Mouse (Mus musculus) midbrain, embryonic 12.5 days (tissue): ENCODE measurements around the gene Zfp53. TPM values are rescaled to one million over a fixed set of nuclear protein-coding genes. Genes with fewer than 3 reads are reported as not detected.

ENCODE experiments used
- ATAC-seq: fragments of 200-750 bp; cut with Nextera tagmentation; 2 replicates; pipeline ENCODE4 v1.8.0; 2017; ENCODE audit warnings: low read depth, moderate TSS enrichment, moderate library complexity; ENCODE audit not compliant: low FRiP score
- H3K27ac ChIP-seq: fragments of 300-500 bp; sonication (generic); replicated peaks from 2 replicates; pipeline ENCODE4 v1.5.1; 2016; ENCODE audit warnings: mild to moderate bottlenecking
- H3K27me3 ChIP-seq: fragments of 300-500 bp; sonication (generic); 2 replicates; pipeline ENCODE4 v1.6.1; 2016; ENCODE audit warnings: mild to moderate bottlenecking
- H3K36me3 ChIP-seq: fragments of 300-500 bp; sonication (generic); 2 replicates; pipeline ENCODE4 v1.6.1; 2016
- H3K4me1 ChIP-seq: fragments of 300-500 bp; sonication (generic); 2 replicates; pipeline ENCODE4 v1.6.1; 2016
- H3K4me2 ChIP-seq: fragments of 300-500 bp; sonication (generic); replicated peaks from 2 replicates; pipeline ENCODE4 v1.6.1; 2016; ENCODE audit warnings: mild to moderate bottlenecking, moderate library complexity
- H3K4me3 ChIP-seq: fragments of 300-500 bp; sonication (generic); 2 replicates; pipeline ENCODE4 v1.5.1; 2016; ENCODE audit warnings: mild to moderate bottlenecking
- H3K9ac ChIP-seq: fragments of 300-500 bp; sonication (generic); replicated peaks from 2 replicates; pipeline ENCODE4 v1.6.1; 2016; ENCODE audit warnings: mild to moderate bottlenecking, moderate library complexity
- H3K9me3 ChIP-seq: fragments of 300-500 bp; sonication (generic); 2 replicates; pipeline ENCODE4 v1.6.1; 2016; ENCODE audit warnings: mild to moderate bottlenecking
- WGBS: fragments of 180-500 bp; shearing (Covaris S2); methylation state at CpG from one replicate; pipeline ENCODE4 v1.1.7; 2016; 5-methylcytosine and 5-hydroxymethylcytosine counted together
- polyA plus RNA-seq: library from polyadenylated mRNA; unstranded; fragments of >200 nt; fragmentation: Nextera tagmentation; extraction: Ambion mirVana; gene quantifications from 2 replicates; pipeline ENCODE4 v1.2.1, GENCODE M21; 2016

Gene Zfp53
- polyA plus RNA-seq, 1 experiment from 2014 or later = 8.4 TPM

DNA sequence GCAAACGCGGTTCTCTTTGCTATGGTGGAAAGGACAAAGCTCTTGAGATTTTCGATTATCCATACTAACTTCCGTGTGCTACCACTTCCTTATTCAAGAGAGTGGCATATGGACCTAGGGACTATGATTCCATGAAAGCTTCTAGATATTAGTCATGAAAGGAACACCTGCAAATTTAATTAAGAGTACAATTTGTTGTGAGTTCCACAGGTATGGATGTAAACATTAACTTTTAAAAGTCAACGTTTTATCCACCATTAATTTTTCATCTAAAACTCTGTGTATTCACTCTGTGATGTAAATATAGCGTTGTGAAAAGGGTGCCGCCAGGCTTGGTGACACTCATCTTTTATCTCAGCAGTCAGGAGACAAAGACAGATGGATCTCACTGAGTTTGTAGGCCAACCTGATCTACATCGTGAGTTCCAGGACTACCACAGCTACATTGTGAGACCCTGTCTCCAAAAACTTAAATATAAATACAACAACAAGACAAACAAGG is 753 bp downstream of the Zfp53 start:
- peaks cover 8% of the 10 kb centered on the region for H3K4me1 ChIP-seq
- no peaks in the 10 kb centered on the region for H3K27me3 ChIP-seq
- H3K36me3 ChIP-seq = 0 out of 2 replicates have a peak, but pooled peaks cover 4% of the 10 kb centered on the region
- peak overlapping the region; percentile 81 for H3K4me3 ChIP-seq
- peak overlapping the region; percentile 66; the same call in 1 of the 2 replicates for H3K9ac ChIP-seq
- no peaks in the 10 kb centered on the region for H3K9me3 ChIP-seq
- H3K27ac ChIP-seq = no peak overlapping the region
- no peak for ATAC-seq
- WGBS = 22% methylated on average over 8 of the region's 8 CpGs
- H3K4me2 ChIP-seq = peak overlapping the region; percentile 68

DNA sequence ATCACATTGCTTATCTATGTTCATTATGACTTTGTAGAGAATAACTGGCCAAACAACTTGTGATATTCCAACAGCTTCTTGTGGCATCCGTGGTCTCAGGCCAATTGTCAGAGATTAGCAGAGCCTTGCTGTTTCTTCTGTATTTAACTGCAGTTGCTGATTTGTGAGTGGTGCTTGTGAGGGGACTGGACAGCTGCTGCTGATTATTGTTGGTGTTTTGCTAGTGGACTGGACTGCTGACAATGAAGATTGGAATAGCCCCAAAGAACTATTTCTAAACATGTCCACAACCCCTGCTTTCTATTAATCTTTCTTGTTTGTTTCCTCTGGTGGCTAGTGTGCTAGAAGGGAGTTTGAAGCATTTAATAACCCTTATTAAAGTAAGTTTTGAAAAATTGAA is 12.6 kb downstream of the Zfp53 start:
- H3K27me3 ChIP-seq = no peaks in the 10 kb centered on the region
- ATAC-seq = no peak
- no peak overlapping the region for H3K4me3 ChIP-seq
- no peak overlapping the region for H3K27ac ChIP-seq
- no peak overlapping the region for H3K4me2 ChIP-seq
- no peaks in the 10 kb centered on the region for H3K9me3 ChIP-seq
- WGBS = 82% methylated on average over 1 of the region's 1 CpGs
- H3K4me1 ChIP-seq = no peaks in the 10 kb centered on the region
- H3K9ac ChIP-seq = no peak overlapping the region
- H3K36me3 ChIP-seq = peaks cover 10% of the 10 kb centered on the region; the same call in 1 of the 2 replicates

DNA sequence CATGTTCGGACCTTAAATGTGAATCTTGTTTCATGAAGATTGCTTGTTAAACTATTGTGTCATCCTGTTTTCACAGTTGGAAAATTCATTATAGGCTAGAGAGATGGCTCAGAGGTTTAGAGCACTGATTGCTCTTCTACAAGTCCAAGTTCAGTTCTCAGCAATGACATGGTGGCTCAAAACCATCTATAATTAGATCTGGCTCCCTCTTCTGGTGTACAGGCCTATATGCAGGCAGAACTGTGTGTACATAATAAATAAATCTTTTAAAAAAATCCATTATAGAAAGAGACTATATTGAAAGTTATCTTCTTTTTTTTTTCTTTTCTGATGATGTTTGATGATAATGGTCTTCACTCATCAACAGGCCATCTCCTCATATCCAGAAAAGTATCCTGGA is 15.7 kb downstream of the Zfp53 start:
- Histone ChIP-seq H3K4me3 (no peak overlapping the region), H3K4me2 (no peak overlapping the region), H3K27me3 (no peaks in the 10 kb centered on the region), H3K27ac (no peak overlapping the region), H3K4me1 (no peaks in the 10 kb centered on the region), H3K9me3 (no peaks in the 10 kb centered on the region), H3K36me3 (peaks cover 22% of the 10 kb centered on the region), H3K9ac (no peak overlapping the region)
- 100% methylated on average over 1 of the region's 1 CpGs for whole genome bisulfite sequencing
- no peak for ATAC-seq

DNA sequence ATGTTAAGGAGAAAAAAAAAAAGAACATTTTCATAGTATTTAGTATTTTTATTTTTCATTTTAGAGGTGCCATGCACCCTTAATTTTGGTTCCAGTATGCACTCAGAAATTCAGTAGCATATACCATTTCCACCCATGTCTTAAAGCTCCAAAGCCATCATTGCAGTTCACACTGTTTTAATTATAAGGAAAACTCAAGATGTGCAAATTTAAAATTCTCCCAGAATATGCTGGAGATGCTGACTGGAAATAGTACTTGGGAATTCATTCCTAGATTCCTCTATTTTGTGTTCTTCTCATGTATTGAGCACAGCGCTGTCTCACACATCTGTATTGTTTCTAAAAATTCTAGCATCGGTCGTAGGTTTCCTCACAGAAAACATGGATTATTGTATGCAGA is 17.5 kb downstream of the Zfp53 start:
- no peaks in the 10 kb centered on the region for H3K9me3 ChIP-seq
- WGBS = 96% methylated on average over 3 of the region's 3 CpGs

DNA sequence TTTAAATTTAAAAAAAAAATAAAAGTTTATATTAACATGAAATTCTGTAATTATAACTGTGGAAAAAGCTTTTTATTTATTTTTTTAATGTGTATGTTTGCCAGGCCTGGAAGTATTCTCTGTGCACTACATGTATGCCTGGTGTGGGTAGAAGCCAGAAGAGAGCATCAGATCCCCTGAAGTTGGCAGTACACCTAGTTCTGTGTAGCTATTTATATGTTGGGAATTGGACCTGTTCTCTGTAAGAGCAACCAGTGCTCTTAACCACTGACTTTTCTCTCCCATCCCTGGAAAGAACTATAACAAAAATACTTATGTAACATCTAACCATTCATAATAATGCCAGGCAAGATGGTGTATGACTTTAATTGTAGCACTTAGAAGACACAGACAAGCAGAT is 21.0 kb downstream of the Zfp53 start:
- Histone ChIP-seq H3K27me3 (no peaks in the 10 kb centered on the region), H3K4me3 (no peak overlapping the region), H3K9me3 (no peaks in the 10 kb centered on the region), H3K4me1 (no peaks in the 10 kb centered on the region), H3K4me2 (no peak overlapping the region), H3K9ac (no peak overlapping the region), H3K36me3 (peaks cover 22% of the 10 kb centered on the region), H3K27ac (no peak overlapping the region)
- ATAC-seq = no peak

More for the DNA sequence above, 17.5 kb downstream of the Zfp53 start:
- Histone ChIP-seq H3K36me3 (peaks cover 22% of the 10 kb centered on the region), H3K9ac (no peak overlapping the region), H3K4me3 (no peak overlapping the region), H3K4me2 (no peak overlapping the region), H3K27ac (no peak overlapping the region), H3K27me3 (no peaks in the 10 kb centered on the region), H3K4me1 (no peaks in the 10 kb centered on the region)
- ATAC-seq = no peak

DNA sequence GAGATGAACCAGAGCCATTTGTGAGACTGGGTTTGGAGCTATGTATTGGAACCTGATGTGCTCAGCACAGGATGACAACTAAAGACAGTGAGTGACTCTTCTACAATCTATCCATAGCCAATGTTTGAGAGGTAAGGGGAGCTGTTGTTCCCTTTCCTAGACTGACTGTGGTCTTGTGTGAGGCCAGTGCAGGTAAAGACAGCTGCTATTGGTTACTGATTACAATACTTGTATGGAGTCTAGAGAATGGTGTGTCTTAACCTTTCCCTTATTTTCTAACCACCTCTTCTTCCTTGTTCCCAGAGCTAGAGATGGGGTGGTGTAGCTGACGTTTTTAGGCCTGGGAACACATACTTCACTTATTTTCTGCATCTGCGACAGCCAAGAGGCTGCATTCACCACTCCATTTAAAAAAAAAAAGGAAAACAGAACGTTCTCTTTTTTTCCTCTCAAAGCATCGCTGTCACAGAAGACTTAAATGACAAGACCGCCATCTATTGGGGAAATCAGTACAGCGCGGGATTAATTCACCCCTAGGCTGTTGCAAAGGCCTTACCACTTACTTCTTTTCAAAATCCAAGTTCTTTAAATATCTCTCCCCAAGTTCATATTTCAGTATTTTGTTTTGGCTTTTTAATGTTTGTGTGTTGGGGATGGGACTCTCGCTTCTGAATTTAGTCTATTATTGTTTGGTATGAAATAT is 26.8 kb downstream of the Zfp53 start:
- H3K27ac ChIP-seq = peak overlapping the region; percentile 30; the same call in 1 of the 2 replicates
- WGBS = 3% methylated on average over 8 of the region's 8 CpGs
- peak overlapping the region; percentile 76 for H3K4me2 ChIP-seq
- ATAC-seq = 0 out of 2 replicates have a peak, but pooled peaks have one; percentile 11
- H3K9ac ChIP-seq = no peak overlapping the region; the same call in 1 of the 2 replicates
- no peaks in the 10 kb centered on the region for H3K9me3 ChIP-seq
- H3K36me3 ChIP-seq = no peaks in the 10 kb centered on the region
- peaks cover 4% of the 10 kb centered on the region for H3K4me1 ChIP-seq
- H3K27me3 ChIP-seq = no peaks in the 10 kb centered on the region
- peak overlapping the region; percentile 55; the same call in 1 of the 2 replicates for H3K4me3 ChIP-seq

DNA sequence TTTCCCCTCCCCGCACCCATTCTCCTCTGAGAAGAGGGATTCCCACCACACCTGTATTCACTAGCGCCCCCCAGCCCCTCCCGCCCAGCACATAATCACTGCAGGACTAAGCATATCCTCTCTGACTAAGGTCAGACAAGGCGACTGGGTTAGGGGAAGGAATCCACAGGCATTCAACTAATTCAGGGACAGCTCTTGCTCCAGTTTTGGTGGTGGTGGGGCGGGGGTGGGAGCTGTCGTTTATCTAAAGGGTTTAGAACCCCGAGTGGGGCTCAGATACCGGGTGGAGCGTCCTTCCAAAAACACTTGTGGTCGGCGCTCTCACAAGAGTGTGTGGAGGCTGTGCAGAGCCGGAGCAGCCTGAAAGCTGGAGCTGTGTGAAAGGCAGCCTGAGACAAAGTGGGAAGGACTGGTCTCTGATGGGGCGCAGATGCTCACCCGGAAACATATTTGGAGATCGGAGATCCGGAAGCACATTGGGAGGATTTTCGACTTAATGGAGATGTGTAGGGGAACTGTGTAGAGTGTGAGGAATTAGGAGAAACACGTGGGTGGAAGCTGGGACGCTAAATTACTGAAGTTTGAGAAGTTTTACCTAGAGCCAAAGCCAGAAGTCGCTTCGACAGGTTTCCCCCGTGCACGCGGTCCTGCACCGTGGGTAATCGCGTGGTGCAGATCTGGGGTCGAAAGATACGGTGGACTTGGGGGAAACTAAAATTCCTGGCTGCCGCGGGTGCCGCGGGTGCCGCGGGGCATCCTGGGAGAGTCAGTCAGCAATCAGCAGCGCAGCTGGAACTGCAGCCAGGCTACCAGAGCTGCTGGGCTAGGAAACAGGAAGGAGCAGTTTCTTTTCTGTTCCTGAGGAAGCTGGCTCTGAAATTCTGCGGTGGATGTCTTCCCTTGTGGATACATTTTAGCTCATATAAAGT is 27.7 kb downstream of the Zfp53 start:
- Histone ChIP-seq H3K27ac (peak overlapping the region; percentile 80), H3K36me3 (no peaks in the 10 kb centered on the region), H3K4me1 (peaks cover 4% of the 10 kb centered on the region), H3K9me3 (no peaks in the 10 kb centered on the region), H3K9ac (peak overlapping the region; percentile 65), H3K27me3 (no peaks in the 10 kb centered on the region), H3K4me3 (peak overlapping the region; percentile 55), H3K4me2 (peak overlapping the region; percentile 76)
- WGBS = under 1% methylated on average over 37 of the region's 37 CpGs
- peak; percentile 93 for ATAC-seq

DNA sequence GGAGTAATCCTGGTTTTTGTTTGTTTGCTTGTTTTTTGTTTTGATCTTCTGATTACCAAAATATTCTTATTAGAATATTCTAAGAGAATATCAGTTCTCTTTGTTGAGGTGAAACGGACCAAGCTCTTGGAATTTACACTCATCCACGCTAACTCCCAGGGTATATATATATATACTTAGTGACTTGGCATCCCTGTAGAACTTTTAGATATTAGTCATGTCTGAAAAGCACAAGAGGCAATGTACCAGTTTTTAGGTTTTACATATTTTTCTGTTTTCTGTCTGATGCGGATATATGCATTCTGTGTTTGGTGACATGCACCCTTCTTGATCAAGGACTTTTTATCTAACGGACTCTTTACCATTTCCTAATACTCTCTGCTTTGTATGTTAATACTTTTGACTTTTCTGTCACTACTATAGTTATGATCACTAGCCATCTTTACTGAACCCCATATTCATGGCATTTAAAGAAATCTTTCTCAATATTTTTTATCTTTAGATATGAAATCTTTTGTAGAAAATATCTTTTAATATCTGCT is 28.4 kb downstream of the Zfp53 start:
- H3K27me3 ChIP-seq = no peaks in the 10 kb centered on the region
- no peaks in the 10 kb centered on the region for H3K36me3 ChIP-seq
- ATAC-seq = 0 out of 2 replicates have a peak, but pooled peaks have one; percentile 10
- H3K9me3 ChIP-seq = no peaks in the 10 kb centered on the region
- peak overlapping the region; percentile 76 for H3K4me2 ChIP-seq
- H3K4me3 ChIP-seq = peak overlapping the region; percentile 55
- peak overlapping the region; percentile 80 for H3K27ac ChIP-seq
- peaks cover 4% of the 10 kb centered on the region for H3K4me1 ChIP-seq
- H3K9ac ChIP-seq = peak overlapping the region; percentile 65; the same call in 1 of the 2 replicates
- 38% methylated on average over 4 of the region's 4 CpGs for WGBS

DNA sequence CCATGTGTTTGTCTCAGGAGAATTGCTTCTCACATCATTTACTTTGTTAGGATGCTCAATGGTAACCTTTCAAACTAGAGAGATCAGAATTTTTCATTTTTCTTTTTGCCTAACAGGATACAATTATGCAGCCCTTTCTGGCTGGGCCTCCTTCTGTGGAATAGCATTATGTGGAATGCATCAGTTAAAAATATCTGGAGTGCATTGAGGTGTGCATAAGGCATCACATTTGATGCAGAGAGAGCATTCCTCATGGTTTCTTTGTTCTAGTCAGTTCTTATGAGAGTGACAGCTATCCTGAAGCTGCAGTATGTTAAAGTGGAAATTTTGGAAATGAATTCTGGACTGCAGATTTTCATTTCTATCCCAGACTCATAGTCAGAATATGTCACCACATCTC is 37.5 kb downstream of the Zfp53 start:
- no peaks in the 10 kb centered on the region for H3K36me3 ChIP-seq
- no peak for ATAC-seq
- H3K9ac ChIP-seq = no peak overlapping the region
- no peak overlapping the region for H3K27ac ChIP-seq
- H3K27me3 ChIP-seq = no peaks in the 10 kb centered on the region
- no peaks in the 10 kb centered on the region for H3K9me3 ChIP-seq
- H3K4me1 ChIP-seq = no peaks in the 10 kb centered on the region; the same call in 1 of the 2 replicates
- H3K4me2 ChIP-seq = no peak overlapping the region
- H3K4me3 ChIP-seq = no peak overlapping the region

DNA sequence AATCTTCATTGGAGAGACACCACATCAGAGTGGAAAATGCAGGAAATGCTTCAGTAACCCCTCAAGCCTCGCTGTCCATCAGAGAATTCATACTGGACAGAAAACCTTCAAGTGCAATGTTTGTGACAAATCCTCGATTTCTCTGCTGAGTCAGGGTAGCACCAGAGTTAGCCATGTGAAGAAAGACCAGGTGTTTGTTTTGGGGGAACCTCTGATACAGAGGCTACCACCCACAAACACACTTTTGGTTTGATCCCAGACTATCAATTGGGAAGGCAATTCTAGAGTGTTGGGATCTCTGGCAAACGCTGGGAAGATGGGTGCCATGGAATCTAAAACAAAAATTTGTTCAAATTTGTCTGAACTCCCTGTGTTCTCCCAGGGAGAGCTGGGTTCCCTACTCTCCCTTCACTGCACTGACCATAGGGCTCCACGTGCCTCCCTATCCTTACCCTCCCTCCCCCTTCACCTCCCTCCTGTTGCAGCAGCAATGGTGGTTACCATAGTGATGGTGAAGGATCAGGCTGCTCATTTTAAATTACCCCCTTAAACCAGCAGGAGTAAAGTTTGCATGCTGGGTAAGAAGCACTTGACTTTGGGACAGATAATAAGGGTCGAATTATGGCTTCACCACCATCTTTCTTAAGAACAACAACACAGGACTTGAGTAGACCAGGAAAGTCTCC is 42.0 kb downstream of the Zfp53 start:
- no peaks in the 10 kb centered on the region for H3K36me3 ChIP-seq
- no peak overlapping the region for H3K27ac ChIP-seq
- H3K4me3 ChIP-seq = no peak overlapping the region
- H3K27me3 ChIP-seq = no peaks in the 10 kb centered on the region
- 65% methylated on average over 5 of the region's 5 CpGs for WGBS
- H3K4me1 ChIP-seq = peaks cover 15% of the 10 kb centered on the region
- H3K9me3 ChIP-seq = no peaks in the 10 kb centered on the region
- no peak overlapping the region for H3K4me2 ChIP-seq
- H3K9ac ChIP-seq = no peak overlapping the region
- no peak for ATAC-seq

DNA sequence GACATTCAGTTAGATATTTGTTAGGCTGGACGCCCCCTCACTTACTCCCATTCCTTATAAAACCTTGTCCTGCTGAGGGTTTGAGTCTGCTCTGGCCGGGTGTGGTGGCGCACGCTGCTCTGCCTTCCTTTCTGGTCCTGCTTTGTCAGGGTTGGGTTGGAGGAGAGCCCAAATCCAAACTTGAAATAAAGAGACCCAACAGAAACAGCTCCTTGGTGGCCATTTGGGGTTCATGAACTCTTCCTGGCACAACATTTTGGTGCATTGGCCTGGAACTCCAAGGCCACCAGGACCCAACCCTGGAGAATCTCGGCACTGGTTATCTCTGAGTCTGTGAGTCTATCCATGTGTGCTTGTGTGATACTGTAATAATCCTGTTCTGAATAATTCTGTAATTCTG is 42.8 kb downstream of the Zfp53 start:
- Histone ChIP-seq H3K4me3 (peak overlapping the region; percentile 76), H3K4me2 (peak overlapping the region; percentile 74), H3K4me1 (peaks cover 15% of the 10 kb centered on the region), H3K36me3 (no peaks in the 10 kb centered on the region), H3K9ac (peak overlapping the region; percentile 88; the same call in 1 of the 2 replicates), H3K27me3 (no peaks in the 10 kb centered on the region), H3K27ac (peak overlapping the region; percentile 86), H3K9me3 (no peaks in the 10 kb centered on the region)
- no peak for ATAC-seq
- 78% methylated on average over 5 of the region's 5 CpGs for WGBS
